Mouse (Mus musculus) CD4-positive, CD25-positive, alpha-beta regulatory T cell, adult 4 months (primary cell): Measurements from ENCODE around the gene Rpl19. TPM values are rescaled to one million over a fixed set of nuclear protein-coding genes. Genes with fewer than 3 reads are reported as not detected.

ENCODE experiments used
- ATAC-seq: one replicate; pipeline ENCODE4 v1.8.0; 2017
- polyA plus RNA-seq, 2 experiments: library from polyadenylated mRNA; unstranded; fragments of 100-300 nt; shearing (Covaris generic); gene quantifications; one replicate each; pipeline ENCODE4 v1.2.1; 2017

Gene Rpl19
- polyA plus RNA-seq, 2 experiments from 2014 or later = 3,157 to 3,173 TPM

DNA sequence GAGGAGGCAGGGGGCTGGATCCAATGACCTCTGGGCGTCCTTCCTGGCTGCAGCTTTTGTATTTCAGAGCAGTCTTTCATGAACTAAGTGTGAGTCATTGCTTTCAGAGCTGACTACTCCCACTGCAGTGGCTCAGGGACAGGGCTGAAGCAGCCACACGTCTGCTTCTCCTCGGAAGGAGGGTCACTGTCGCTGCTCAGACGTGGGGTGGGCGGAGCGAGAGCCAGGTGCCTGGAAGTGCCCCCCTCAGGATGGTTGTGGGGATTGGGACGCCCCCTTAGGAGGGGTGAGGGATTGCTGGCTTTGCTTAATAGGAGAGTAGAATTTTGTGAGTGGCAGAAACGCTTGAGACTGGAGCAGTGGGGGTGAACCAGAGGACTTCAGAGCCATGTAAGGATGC, 31.0 kb downstream of the Rpl19 start:
- no peak for ATAC-seq

GRCm38 (mm10) chr11:98057998-98058397, 31.5 kb downstream of the Rpl19 start:
- no peak for ATAC-seq

GRCm38 (mm10) chr11:98059662-98060061, 33.2 kb downstream of the Rpl19 start:
- ATAC-seq = no peak

DNA sequence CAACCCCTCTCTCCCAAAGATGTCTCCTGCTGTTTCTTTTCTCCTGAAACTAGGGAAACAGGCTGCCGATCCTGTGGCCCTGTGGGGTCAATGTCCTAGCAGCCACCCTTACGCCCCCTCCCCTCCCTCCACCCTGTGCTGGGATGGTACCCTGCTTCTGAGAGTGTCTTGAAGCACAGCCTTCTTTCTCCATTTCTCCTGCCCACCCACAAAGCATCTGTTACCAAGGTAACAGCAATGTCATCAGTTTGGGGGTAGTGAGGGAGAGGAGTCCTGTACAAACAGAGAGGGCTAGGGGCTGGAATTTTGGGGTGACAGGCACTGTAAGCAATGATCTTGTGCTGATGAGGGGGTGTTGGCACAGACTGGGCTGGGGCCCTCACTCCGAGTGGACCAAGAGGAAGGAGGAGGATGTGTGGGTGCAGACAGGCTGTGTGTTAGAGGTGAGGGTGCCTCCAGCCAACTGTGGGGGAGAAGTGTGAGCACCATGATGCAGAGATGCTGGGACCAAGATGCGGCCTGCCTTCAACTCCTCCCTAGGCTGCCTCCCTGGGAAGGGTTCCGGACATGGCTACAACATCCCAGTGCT, 33.7 kb downstream of the Rpl19 start:
- no peak for ATAC-seq

DNA sequence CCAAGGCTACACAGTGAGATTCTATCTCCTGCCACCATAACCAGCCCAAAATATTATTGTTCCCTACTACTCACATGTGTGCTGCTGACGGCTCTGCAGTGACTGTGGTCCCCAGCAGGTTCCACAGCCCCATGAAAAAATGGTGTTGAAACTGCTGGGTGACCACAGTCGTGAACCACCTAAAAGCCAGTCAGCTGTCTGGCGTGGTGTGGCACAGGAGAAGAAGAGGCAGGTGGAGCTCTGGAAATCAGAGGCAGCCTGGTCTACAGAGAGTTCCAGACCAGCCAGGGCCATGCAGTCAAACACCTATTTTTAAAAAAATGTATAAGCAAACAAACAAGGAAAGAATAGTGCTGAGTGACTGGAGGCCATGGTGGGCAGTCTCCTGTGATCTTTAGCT, 34.9 kb downstream of the Rpl19 start:
- ATAC-seq = no peak

DNA sequence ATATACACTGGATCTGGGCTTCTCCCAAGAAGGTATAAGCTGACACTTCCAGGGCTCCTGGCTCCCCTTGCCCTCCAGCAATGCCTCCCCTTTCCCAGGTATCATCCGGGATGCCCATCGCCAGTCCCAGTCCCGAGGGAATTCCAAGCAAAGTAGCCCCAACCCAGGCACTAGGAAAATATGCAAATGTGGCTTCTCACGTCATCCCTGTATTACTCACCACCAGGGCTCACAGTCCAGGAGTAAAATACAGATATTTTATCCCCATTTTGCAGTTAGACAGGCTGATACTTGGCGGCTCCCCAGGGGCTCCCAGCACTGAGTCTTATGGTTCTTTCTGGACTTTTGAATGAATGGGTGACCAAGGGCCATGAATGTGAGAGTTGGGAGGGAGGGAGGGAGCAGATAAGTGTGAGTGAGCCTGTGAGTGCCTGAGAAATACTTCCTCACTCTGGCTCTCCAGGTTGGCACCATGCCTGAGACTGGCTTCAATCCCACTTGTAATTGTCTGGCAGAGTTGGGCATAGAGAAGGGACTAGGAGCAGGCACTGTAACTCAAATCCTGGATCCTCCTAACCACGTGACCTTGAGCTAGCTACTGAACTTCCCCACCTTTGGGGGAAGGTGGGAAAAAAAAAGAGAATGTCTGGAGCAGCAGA, 35.5 kb downstream of the Rpl19 start:
- no peak for ATAC-seq

- no peak for ATAC-seq
Observed at GRCm38 (mm10) chr11:98066201-98066600, 39.7 kb downstream of the Rpl19 start.

GRCm38 (mm10) chr11:98067255-98067654, 40.7 kb downstream of the Rpl19 start:
- ATAC-seq = no peak

- no peak for ATAC-seq
Observed at GRCm38 (mm10) chr11:98073442-98073841, 46.9 kb downstream of the Rpl19 start.

- ATAC-seq = peak; percentile 72
Observed at GRCm38 (mm10) chr11:98075195-98075808, 48.8 kb downstream of the Rpl19 start.

GRCm38 (mm10) chr11:98077086-98077485, 50.6 kb downstream of the Rpl19 start:
- no peak for ATAC-seq

Other genes with a start within 250 kb of the Rpl19 start
- 1,000 to 10,000 TPM in 1 of 2 experiments, 100 to 1,000 TPM in 1; 884 to 1,093 TPM for gene Rpl23, start 244.3 kb upstream of the Rpl19 start, polyA plus RNA-seq
- 10 to 100 TPM; 46.4 to 49.9 TPM for gene Lasp1, start 227.7 kb upstream of the Rpl19 start, polyA plus RNA-seq
- gene B230217C12Rik, start 185.9 kb upstream of the Rpl19 start, polyA plus RNA-seq = 1 to 10 TPM; 1.4 TPM
- under 1 TPM; 0.34 to 0.65 TPM for gene Fbxo47, start 142.6 kb upstream of the Rpl19 start, polyA plus RNA-seq
- gene Plxdc1, start 40.3 kb upstream of the Rpl19 start, polyA plus RNA-seq = 1 to 10 TPM; 1.8 to 3.7 TPM
- 100 to 1,000 TPM in 1 of 2 experiments, 10 to 100 TPM in 1; 89.8 to 124 TPM for gene Arl5c, start 30.5 kb upstream of the Rpl19 start, polyA plus RNA-seq
- 1 to 10 TPM; 1.8 to 2.4 TPM for gene Cacnb1, start 3.7 kb upstream of the Rpl19 start, polyA plus RNA-seq
- not detected for gene Stac2, start 26.8 kb downstream of the Rpl19 start, polyA plus RNA-seq
- gene Fbxl20, start 123.7 kb downstream of the Rpl19 start, polyA plus RNA-seq = 1 to 10 TPM; 7.2 TPM
- 100 to 1,000 TPM in 1 of 2 experiments, 10 to 100 TPM in 1; 97.7 to 127 TPM for gene Med1, start 166.6 kb downstream of the Rpl19 start, polyA plus RNA-seq
- 10 to 100 TPM; 26.3 to 28.7 TPM for gene Cdk12, start 176.3 kb downstream of the Rpl19 start, polyA plus RNA-seq